22 mouse cellular contexts compared by ENCODE assay signal in the genomic region with DNA sequence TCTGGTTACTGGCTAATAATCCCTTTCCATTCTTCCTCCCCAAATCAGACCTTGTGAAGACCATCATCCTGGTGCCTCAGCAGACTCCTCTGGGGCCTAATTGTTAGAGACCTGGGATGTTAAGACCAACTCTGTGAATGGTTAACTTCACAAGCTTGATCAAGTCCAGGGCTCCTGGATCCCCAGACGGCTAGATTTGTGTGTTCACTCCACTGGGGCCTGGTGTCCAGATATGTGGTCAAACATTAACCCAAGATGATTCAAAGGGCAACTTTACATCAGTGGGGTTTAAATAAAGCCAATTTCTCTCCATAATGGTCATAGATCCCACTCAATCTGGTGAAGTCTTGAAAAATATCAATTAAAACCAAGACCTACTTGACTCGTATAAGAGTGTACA. TPM values are rescaled to one million over a fixed set of nuclear protein-coding genes. Genes with fewer than 3 reads are reported as not detected.
DNase-seq lines count a peak whose midpoint lies in the region; ATAC-seq lines count a peak whose summit lies in the region.
"Had no signal": no experiment of that assay in that cellular context is flagged by ENCODE, and none has a peak within 500 bp of the region (broad histone marks: within the 10 kb centered on the region; RNA-seq: fewer than 3 reads in every experiment).

No protein-coding gene starts in this region.

- 63% methylated on average over 2 of the region's 2 CpGs for WGBS in intestine, embryonic 15.5 days
- 57% methylated on average over 2 of the region's 2 CpGs for WGBS in liver, embryonic 16.5 days (ENCODE audit: insufficient replicate concordance)

- H3K9me3 ChIP-seq in intestine, embryonic 15.5 days = no peaks in the 10 kb centered on the region
- no peaks in the 10 kb centered on the region for H3K9me3 ChIP-seq in liver, embryonic 16.5 days (replicated peaks; ENCODE audit: control insufficient read depth, low read length)
- H3K9me3 ChIP-seq: heart, embryonic 15.5 days; neural tube, embryonic 12.5 days; stomach, embryonic 15.5 days had no signal

- ATAC-seq in intestine, embryonic 15.5 days = peak; percentile 94
- peak; percentile 83 for ATAC-seq in liver, embryonic 16.5 days (ENCODE audit: low read depth)
- ATAC-seq: activated CD4-positive, CD25-positive, alpha-beta regulatory T cell, adult 4 months; forebrain, embryonic 14.5 days had no signal

- no peak overlapping the region for H3K9ac ChIP-seq in intestine, embryonic 15.5 days
- H3K9ac ChIP-seq in liver, embryonic 16.5 days (ENCODE audit: low read depth, low read length) = no peak overlapping the region
- H3K9ac ChIP-seq: heart, embryonic 15.5 days; neural tube, embryonic 12.5 days; stomach, embryonic 15.5 days had no signal

- H3K4me2 ChIP-seq in intestine, embryonic 15.5 days (replicated peaks) = no peak overlapping the region
- no peak overlapping the region for H3K4me2 ChIP-seq in liver, embryonic 16.5 days (ENCODE audit: low read depth, low read length)
- H3K4me2 ChIP-seq: heart, embryonic 15.5 days; neural tube, embryonic 12.5 days; stomach, embryonic 15.5 days had no signal

- H3K4me3 ChIP-seq in intestine, embryonic 15.5 days (replicated peaks) = no peak overlapping the region
- no peak overlapping the region for H3K4me3 ChIP-seq in liver, embryonic 16.5 days (ENCODE audit: low read depth, low read length)
- H3K4me3 ChIP-seq: erythroblast, embryonic 14.5 days; heart, embryonic 15.5 days; neural tube, embryonic 12.5 days; stomach, embryonic 15.5 days had no signal

- no peaks in the 10 kb centered on the region for H3K27me3 ChIP-seq in intestine, embryonic 15.5 days (replicated peaks)
- H3K27me3 ChIP-seq in liver, embryonic 16.5 days (ENCODE audit: control insufficient read depth, insufficient read depth, low read depth, low read length) = no peaks in the 10 kb centered on the region
- H3K27me3 ChIP-seq: heart, embryonic 15.5 days; neural tube, embryonic 12.5 days; stomach, embryonic 15.5 days had no signal

- no peak overlapping the region for H3K27ac ChIP-seq in intestine, embryonic 15.5 days
- no peak overlapping the region for H3K27ac ChIP-seq in liver, embryonic 16.5 days (ENCODE audit: low read length)
- H3K27ac ChIP-seq: heart, embryonic 15.5 days; neural tube, embryonic 12.5 days; stomach, embryonic 15.5 days had no signal

- no peaks in the 10 kb centered on the region for H3K36me3 ChIP-seq in intestine, embryonic 15.5 days
- H3K36me3 ChIP-seq in liver, embryonic 16.5 days (ENCODE audit: control insufficient read depth, insufficient read depth) = no peaks in the 10 kb centered on the region
- H3K36me3 ChIP-seq: heart, embryonic 15.5 days; neural tube, embryonic 12.5 days; stomach, embryonic 15.5 days had no signal

- DNase-seq in kidney, adult 9 months = peak; percentile 85
- DNase-seq in kidney, postnatal 4 days = peak; percentile 6 to 31
- DNase-seq in urinary bladder, postnatal 10 days (ENCODE audit: low spot score) = no peak
- DNase-seq in ovary, postnatal 36 days (ENCODE audit: low spot score) = no peak
- DNase-seq in layer of hippocampus, postnatal 10 days (ENCODE audit: low spot score in 2 of 2) = no peak
- DNase-seq: adrenal gland, postnatal 36 days; B cell, adult 2 months; cerebellum, adult 2 months; layer of hippocampus, adult 9-11 months; spleen, adult 18-20 months; thymus, adult 2 months had no signal

- peaks cover 3% of the 10 kb centered on the region; the same call in 1 of the 2 replicates for H3K4me1 ChIP-seq in intestine, embryonic 15.5 days (replicated peaks)
- no peaks in the 10 kb centered on the region; the same call in 1 of the 2 replicates for H3K4me1 ChIP-seq in liver, embryonic 16.5 days (ENCODE audit: control insufficient read depth, low read depth, low read length)
- H3K4me1 ChIP-seq: neural tube, embryonic 12.5 days; stomach, embryonic 15.5 days had no signal

RNA-seq across cellular contexts. Expression of a gene that starts 31.7 kb away (rescaled TPM):
- 61.4 and 70.9 TPM in 2 replicates for polyA plus RNA-seq in intestine, embryonic 15.5 days (2015; fragmentation: Nextera tagmentation; extraction: Ambion mirVana)
- polyA plus RNA-seq in liver, embryonic 16.5 days (2015; fragmentation: Nextera tagmentation; extraction: Ambion mirVana) = 7.6 and 8.4 TPM in 2 replicates
- total RNA-seq in layer of hippocampus, postnatal 10 days (2021) = 10 to 100 TPM; 38.0 to 39.3 TPM
- total RNA-seq: granulocyte monocyte progenitor cell, adult 5-6 weeks; hematopoietic stem cell, adult 5-6 weeks; megakaryocyte-erythroid progenitor cell, adult 5-6 weeks had no signal
- polyA plus RNA-seq: erythroblast, embryonic 14.5 days had no signal

Comparison
In these comparisons a context has a peak if more than half of its experiments do, and no peak if none do; other contexts are left out.
1. DNase-seq: peak in kidney, adult 9 months (single experiment) and kidney, postnatal 4 days (2 of 2); none in urinary bladder, postnatal 10 days (single experiment), ovary, postnatal 36 days (single experiment) and layer of hippocampus, postnatal 10 days (0 of 2).